19 mouse cellular contexts compared by ENCODE assay signal in the genomic region with DNA sequence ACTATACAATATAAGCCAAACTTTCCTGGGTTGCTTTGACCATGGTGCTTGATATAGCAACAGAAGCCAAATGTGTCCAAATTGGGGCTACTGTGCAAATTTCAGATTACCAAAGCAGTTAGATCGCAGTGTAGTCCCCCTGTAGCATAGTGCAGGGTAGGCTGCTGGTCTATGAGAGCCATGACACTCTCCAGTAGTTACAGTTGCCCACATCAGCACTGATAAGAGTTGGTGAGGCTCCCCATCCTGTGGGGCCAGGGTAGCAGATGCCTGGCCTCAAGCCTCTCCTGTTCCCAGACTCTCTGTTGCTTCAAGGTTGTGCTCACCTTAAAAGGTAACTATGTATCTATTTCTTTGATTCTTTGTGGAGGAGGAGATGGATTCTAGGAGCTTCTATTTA. TPM values are rescaled to one million over a fixed set of nuclear protein-coding genes. Genes with fewer than 3 reads are reported as not detected.
"Had no signal": no experiment of that assay in that cellular context is flagged by ENCODE, and none has a peak within 500 bp of the region (broad histone marks: within the 10 kb centered on the region; RNA-seq: fewer than 3 reads in every experiment).

No protein-coding gene starts in this region.

- H3K4me1 ChIP-seq: limb, embryonic 12.5 days; lung, embryonic 15.5 days; midbrain, embryonic 10.5 days; neural tube, embryonic 15.5 days had no signal

- H3K36me3 ChIP-seq: limb, embryonic 12.5 days; lung, embryonic 15.5 days; midbrain, embryonic 10.5 days; neural tube, embryonic 15.5 days had no signal

- H3K4me2 ChIP-seq: limb, embryonic 12.5 days; lung, embryonic 15.5 days; neural tube, embryonic 15.5 days had no signal

- H3K27ac ChIP-seq: limb, embryonic 12.5 days; lung, embryonic 15.5 days; midbrain, embryonic 10.5 days; neural tube, embryonic 15.5 days had no signal

- ATAC-seq: intestine, embryonic 16.5 days had no signal

- H3K4me3 ChIP-seq: limb, embryonic 12.5 days; lung, embryonic 15.5 days; midbrain, embryonic 10.5 days; myocyte; neural tube, embryonic 15.5 days had no signal

- H3K9me3 ChIP-seq: limb, embryonic 12.5 days; lung, embryonic 15.5 days; midbrain, embryonic 10.5 days; neural tube, embryonic 15.5 days had no signal

- DNase-seq: kidney, adult 8-10 months; kidney, postnatal 25 days; layer of hippocampus, adult 9-11 months; midbrain, embryonic 14.5 days; right cerebral cortex, adult 18-20 months; right cerebral cortex, postnatal 25 days; thymus, postnatal 4 days had no signal

- H3K9ac ChIP-seq: limb, embryonic 12.5 days; lung, embryonic 15.5 days; neural tube, embryonic 15.5 days had no signal

- H3K27me3 ChIP-seq: limb, embryonic 12.5 days; lung, embryonic 15.5 days; neural tube, embryonic 15.5 days had no signal

RNA-seq across cellular contexts. Expression of gene Gm32742, which starts 27.5 kb away (rescaled TPM):
- polyA plus RNA-seq: liver, adult 2 months; midbrain, embryonic 10.5 days; neural tube, embryonic 11.5 days; neural tube, embryonic 15.5 days had no signal

RNA-seq across cellular contexts. Expression of gene 4833427G06Rik, which starts 36.0 kb away (rescaled TPM):
- total RNA-seq: left cerebral cortex, postnatal 36 days; liver, adult 2 months had no signal
- polyA plus RNA-seq: intestine, embryonic 16.5 days; kidney, embryonic 16.5 days; limb, embryonic 12.5 days; liver, adult 2 months; midbrain, embryonic 10.5 days; midbrain, embryonic 14.5 days; neural tube, embryonic 11.5 days; small intestine, adult 2 months; stomach, embryonic 16.5 days had no signal
